Mouse (Mus musculus) G1E (cell line): ENCODE results near the gene Ank3.

Experiments
- CTCF ChIP-seq: IDR thresholded peaks from 2 replicates; pipeline ENCODE4 v1.5.1; 2012; ENCODE audit warnings: low read depth, low read length, inconsistent platforms, mixed read lengths
- GATA1 ChIP-seq: IDR thresholded peaks from 2 replicates; pipeline ENCODE4 v1.6.1; 2012; ENCODE audit warnings: borderline replicate concordance, low read length, inconsistent platforms, mixed read lengths

- TF ChIP-seq CTCF: no peak
- TF ChIP-seq GATA1: no peak
These were observed 434.2 kb downstream of the Ank3 start for GRCm38 (mm10) chr10:69832822-69833221.
